ENCODE assay signal across 22 mouse cellular contexts in genomic region chr16:11450626-11451025, GRCm38 (mm10).
A peak's percentile ranks its signal among the peaks of the same experiment; 100 is the strongest.
DNase-seq lines count a peak whose midpoint lies in the region; ATAC-seq lines count a peak whose summit lies in the region.
"Had no signal": no experiment of that assay in that cellular context is flagged by ENCODE, and none has a peak within 500 bp of the region (broad histone marks: within the 10 kb centered on the region; RNA-seq: fewer than 3 reads in every experiment).

No protein-coding gene starts in this region.

- peaks cover 6% of the 10 kb centered on the region; the same call in 1 of the 2 replicates for H3K4me1 ChIP-seq in embryonic facial prominence, embryonic 14.5 days (ENCODE audit: control insufficient read depth, insufficient read depth, low read length)
- no peaks in the 10 kb centered on the region for H3K4me1 ChIP-seq in embryonic facial prominence, embryonic 10.5 days
- no peaks in the 10 kb centered on the region for H3K4me1 ChIP-seq in midbrain, embryonic 16.5 days (ENCODE audit: control insufficient read depth, insufficient read depth, low read length)
- no peaks in the 10 kb centered on the region for H3K4me1 ChIP-seq in midbrain, embryonic 11.5 days (ENCODE audit: control insufficient read depth, insufficient read depth, low read length)
- H3K4me1 ChIP-seq: forebrain, embryonic 13.5 days; forebrain, embryonic 15.5 days had no signal

- peaks cover 33% of the 10 kb centered on the region for H3K36me3 ChIP-seq in embryonic facial prominence, embryonic 14.5 days (ENCODE audit: control insufficient read depth, insufficient read depth, low read length)
- peaks cover 47% of the 10 kb centered on the region for H3K36me3 ChIP-seq in embryonic facial prominence, embryonic 10.5 days (replicated peaks)
- H3K36me3 ChIP-seq in midbrain, embryonic 16.5 days (ENCODE audit: control insufficient read depth, insufficient read depth, low read length) = peaks cover 13% of the 10 kb centered on the region
- H3K36me3 ChIP-seq in midbrain, embryonic 11.5 days (ENCODE audit: control insufficient read depth, insufficient read depth, low read length) = no peaks in the 10 kb centered on the region

- 59% methylated on average over 4 of the region's 4 CpGs for WGBS in embryonic facial prominence, embryonic 14.5 days
- 87% methylated on average over 4 of the region's 4 CpGs for WGBS in embryonic facial prominence, embryonic 10.5 days
- 67% methylated on average over 4 of the region's 4 CpGs for WGBS in midbrain, embryonic 16.5 days
- WGBS in midbrain, embryonic 11.5 days = 84% methylated on average over 4 of the region's 4 CpGs

- no peak for ATAC-seq in embryonic facial prominence, embryonic 14.5 days (ENCODE audit: low read depth)
- ATAC-seq in midbrain, embryonic 16.5 days = peak; percentile 54; the same call in 1 of the 2 replicates
- ATAC-seq in midbrain, embryonic 11.5 days (ENCODE audit: low FRiP score) = no peak
- ATAC-seq: CD4-positive, CD25-positive, alpha-beta regulatory T cell, adult 4 months; forebrain, embryonic 13.5 days; forebrain, embryonic 15.5 days; forebrain, postnatal 0 days had no signal

- H3K27me3 ChIP-seq in embryonic facial prominence, embryonic 14.5 days (replicated peaks; ENCODE audit: control insufficient read depth, insufficient read depth, low read length) = no peaks in the 10 kb centered on the region
- H3K27me3 ChIP-seq in embryonic facial prominence, embryonic 10.5 days (replicated peaks; ENCODE audit: low read depth, poor library complexity, severe bottlenecking) = no peaks in the 10 kb centered on the region
- H3K27me3 ChIP-seq in midbrain, embryonic 16.5 days (ENCODE audit: control insufficient read depth, insufficient read depth, low read depth, low read length) = no peaks in the 10 kb centered on the region
- H3K27me3 ChIP-seq in midbrain, embryonic 11.5 days (ENCODE audit: control insufficient read depth, insufficient read depth, low read length) = no peaks in the 10 kb centered on the region
- H3K27me3 ChIP-seq: CH12.LX; embryonic facial prominence, embryonic 13.5 days; forebrain, embryonic 13.5 days; forebrain, embryonic 15.5 days had no signal

- H3K4me3 ChIP-seq in embryonic facial prominence, embryonic 14.5 days (ENCODE audit: low read depth, low read length) = no peak overlapping the region
- H3K4me3 ChIP-seq in embryonic facial prominence, embryonic 10.5 days = no peak overlapping the region
- no peak overlapping the region for H3K4me3 ChIP-seq in midbrain, embryonic 16.5 days (ENCODE audit: low read depth, low read length)
- no peak overlapping the region for H3K4me3 ChIP-seq in midbrain, embryonic 11.5 days (ENCODE audit: low read depth, low read length)
- H3K4me3 ChIP-seq: embryonic facial prominence, embryonic 13.5 days; forebrain, embryonic 13.5 days; forebrain, embryonic 15.5 days had no signal

- no peak overlapping the region for H3K9ac ChIP-seq in embryonic facial prominence, embryonic 14.5 days (ENCODE audit: low read depth, low read length)
- H3K9ac ChIP-seq in midbrain, embryonic 16.5 days (ENCODE audit: low read depth, low read length) = no peak overlapping the region
- no peak overlapping the region for H3K9ac ChIP-seq in midbrain, embryonic 11.5 days (ENCODE audit: low read length)
- H3K9ac ChIP-seq: embryonic facial prominence, embryonic 13.5 days; forebrain, embryonic 13.5 days; forebrain, embryonic 15.5 days; forebrain, postnatal 0 days had no signal

- no peaks in the 10 kb centered on the region for H3K9me3 ChIP-seq in embryonic facial prominence, embryonic 14.5 days (ENCODE audit: control insufficient read depth, low read length)
- H3K9me3 ChIP-seq in embryonic facial prominence, embryonic 10.5 days = peaks cover 5% of the 10 kb centered on the region; the same call in 1 of the 2 replicates
- H3K9me3 ChIP-seq in midbrain, embryonic 16.5 days (replicated peaks; ENCODE audit: control insufficient read depth, low read length, poor library complexity, severe bottlenecking) = no peaks in the 10 kb centered on the region; the same call in 1 of the 2 replicates
- no peaks in the 10 kb centered on the region; the same call in 1 of the 2 replicates for H3K9me3 ChIP-seq in midbrain, embryonic 11.5 days (ENCODE audit: control insufficient read depth, low read length)
- H3K9me3 ChIP-seq: embryonic facial prominence, embryonic 13.5 days; forebrain, embryonic 15.5 days had no signal

- no peak overlapping the region for H3K4me2 ChIP-seq in embryonic facial prominence, embryonic 14.5 days (ENCODE audit: low read depth, low read length)
- H3K4me2 ChIP-seq in midbrain, embryonic 16.5 days (ENCODE audit: low read length) = no peak overlapping the region
- H3K4me2 ChIP-seq in midbrain, embryonic 11.5 days = no peak overlapping the region
- H3K4me2 ChIP-seq: embryonic facial prominence, embryonic 13.5 days; forebrain, embryonic 13.5 days; forebrain, embryonic 15.5 days had no signal

- DNase-seq in embryonic facial prominence, embryonic 14.5 days (ENCODE audit: low spot score) = peak; percentile 34
- no peak for DNase-seq in embryonic facial prominence, embryonic 10.5 days (ENCODE audit: low spot score)
- no peak for DNase-seq in midbrain, embryonic 11.5 days (ENCODE audit: low spot score, missing footprints)
- DNase-seq in ES-CJ7 (ENCODE audit: low read depth, low spot score) (peak; percentile 50), ZHBTc4 (ENCODE audit: low read depth, low spot score) (peak; percentile 63)
- DNase-seq in cerebellum, postnatal 10 days = no peak
- DNase-seq: adrenal gland, adult 2 months; adrenal gland, postnatal 10 days; adrenal gland, postnatal 25 days; B cell, adult 2 months; cerebellum, adult 11 months; cerebellum, adult 18-20 months; cerebellum, adult 8-10 months; cerebellum, adult 9-11 months; cerebellum, postnatal 25 days; forebrain, postnatal 0 days had no signal

- H3K27ac ChIP-seq in embryonic facial prominence, embryonic 14.5 days (replicated peaks; ENCODE audit: low read depth, low read length) = no peak overlapping the region
- no peak overlapping the region for H3K27ac ChIP-seq in embryonic facial prominence, embryonic 10.5 days (replicated peaks)
- no peak overlapping the region for H3K27ac ChIP-seq in midbrain, embryonic 16.5 days (ENCODE audit: low read length)
- no peak overlapping the region for H3K27ac ChIP-seq in midbrain, embryonic 11.5 days (ENCODE audit: low read depth, low read length)
- H3K27ac ChIP-seq: embryonic facial prominence, embryonic 13.5 days; forebrain, embryonic 13.5 days; forebrain, embryonic 15.5 days had no signal

Comparison
In these comparisons a context has a peak if more than half of its experiments do, and no peak if none do; other contexts are left out.
1. DNase-seq: peak in embryonic facial prominence, embryonic 14.5 days (single experiment), ES-CJ7 (single experiment) and ZHBTc4 (single experiment); none in embryonic facial prominence, embryonic 10.5 days (single experiment), midbrain, embryonic 11.5 days (single experiment) and cerebellum, postnatal 10 days (0 of 2).